Mouse (Mus musculus): ENCODE measurements at regions not wholly inside any gene's neighbourhood (a gene's known extent, or its start where the extent isn't known, plus 50 kb on each side); places are given as distances from the start of the nearest gene placed in this dataset.

DNA sequence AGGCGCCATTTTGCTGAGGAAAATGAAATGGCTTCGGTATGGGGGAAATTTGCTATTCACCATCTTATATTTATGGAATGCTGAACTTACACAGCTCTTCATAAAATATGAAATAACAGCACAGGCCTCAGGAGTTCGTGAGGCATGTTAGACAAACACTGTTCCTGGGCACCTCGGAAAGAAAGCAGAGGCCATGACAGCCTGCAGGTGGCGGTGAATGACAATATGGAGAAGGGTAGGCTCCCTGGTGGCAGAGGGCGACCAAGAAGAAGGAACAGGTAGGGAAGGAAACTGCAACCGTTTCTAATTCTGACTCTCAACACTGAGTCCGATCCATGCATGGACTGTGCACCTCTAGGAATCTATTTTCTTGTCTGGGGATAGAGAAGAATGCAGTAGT lies 553.6 kb upstream of the Tmpo start:
- Histone ChIP-seq H3K9ac (ENCODE audit: control insufficient read depth, low read depth, low read length, poor library complexity, severe bottlenecking) (no peak overlapping the region), H3K79me2 (ENCODE audit: control insufficient read depth, insufficient read depth, low read length, poor library complexity) (no peaks in the 10 kb centered on the region), H3K27ac (ENCODE audit: control insufficient read depth, low read depth, low read length) (no peak overlapping the region), H3K36me3 (ENCODE audit: control insufficient read depth in 1 of 2, insufficient read depth in 2 of 2, low read length in 2 of 2) (no peaks in the 10 kb centered on the region), H3K9me3 (replicated peaks; ENCODE audit: insufficient read depth, low read length) (no peaks in the 10 kb centered on the region), H3K27me3 (ENCODE audit: control insufficient read depth in 1 of 2, insufficient read depth in 2 of 2, low read length in 2 of 2) (no peaks in the 10 kb centered on the region), H3K4me3 (ENCODE audit: control insufficient read depth in 1 of 2, insufficient read depth in 1 of 2, low read depth in 2 of 2, low read length in 2 of 2) (no peak overlapping the region), H3K4me1 (ENCODE audit: control insufficient read depth in 1 of 2, insufficient read depth in 2 of 2, low read length in 2 of 2) (no peaks in the 10 kb centered on the region)
- no peak for TF ChIP-seq MEF2A (IDR thresholded peaks at IDR 0.05; ENCODE audit: extremely low read depth, insufficient replicate concordance, low read depth, low read length, poor library complexity, severe bottlenecking)
- no peak for TF ChIP-seq KAT2A (conservative IDR thresholded peaks at IDR 0.05; ENCODE audit: low read depth, low read length)
- TF ChIP-seq MAZ (IDR thresholded peaks at IDR 0.05; ENCODE audit: low read depth, low read length): no peak
- TF ChIP-seq UBTF (IDR thresholded peaks at IDR 0.05; ENCODE audit: borderline replicate concordance, insufficient read depth, low read depth, low read length): no peak
- no peak for TF ChIP-seq GATA1 (IDR thresholded peaks at IDR 0.05; ENCODE audit: low read depth, low read length)
- TF ChIP-seq TBP (IDR thresholded peaks at IDR 0.05; ENCODE audit: low read depth, low read length): no peak
- TF ChIP-seq POLR2AphosphoS2 (IDR thresholded peaks at IDR 0.05; ENCODE audit: low read length): no peak
- TF ChIP-seq CTCF (IDR thresholded peaks at IDR 0.05 in 2 of 3, conservative IDR thresholded peaks at IDR 0.05 in 1 of 3; ENCODE audit: control insufficient read depth in 1 of 3, insufficient read depth in 1 of 3, low read depth in 2 of 3, low read length in 3 of 3, poor library complexity in 1 of 3, severe bottlenecking in 1 of 3): no peak
- no peak for TF ChIP-seq USF2 (IDR thresholded peaks at IDR 0.05; ENCODE audit: borderline replicate concordance in 1 of 2, insufficient read depth in 1 of 2, low read depth in 1 of 2, low read length in 2 of 2)
- TF ChIP-seq CHD2 (IDR thresholded peaks at IDR 0.05; ENCODE audit: low read length): no peak
- no peak for TF ChIP-seq ELF1 (IDR thresholded peaks at IDR 0.05; ENCODE audit: low read depth, low read length)
- TF ChIP-seq JUND (IDR thresholded peaks at IDR 0.05; ENCODE audit: low read depth, low read length): no peak
- no peak for TF ChIP-seq CHD1 (IDR thresholded peaks at IDR 0.05; ENCODE audit: low read depth, low read length)
- no peak for TF ChIP-seq NELFE (IDR thresholded peaks at IDR 0.05; ENCODE audit: low read depth, low read length)
- TF ChIP-seq MAFK (IDR thresholded peaks at IDR 0.05; ENCODE audit: borderline replicate concordance, low read depth, low read length): no peak
- no peak for TF ChIP-seq EP300 (IDR thresholded peaks at IDR 0.05; ENCODE audit: low read depth in 1 of 2, low read length in 2 of 2)
- no peak for TF ChIP-seq GABPA (IDR thresholded peaks at IDR 0.05; ENCODE audit: low read depth, low read length)
- no peak for TF ChIP-seq NRF1 (IDR thresholded peaks at IDR 0.05; ENCODE audit: insufficient read depth, low read depth, low read length, poor library complexity, severe bottlenecking)
- TF ChIP-seq E2F4 (IDR thresholded peaks at IDR 0.05; ENCODE audit: borderline replicate concordance, low read depth, low read length): no peak
- no peak for TF ChIP-seq USF1 (IDR thresholded peaks at IDR 0.05; ENCODE audit: low read depth, low read length)
- DNase-seq (ENCODE audit: low read depth, low spot score): no peak

DNA sequence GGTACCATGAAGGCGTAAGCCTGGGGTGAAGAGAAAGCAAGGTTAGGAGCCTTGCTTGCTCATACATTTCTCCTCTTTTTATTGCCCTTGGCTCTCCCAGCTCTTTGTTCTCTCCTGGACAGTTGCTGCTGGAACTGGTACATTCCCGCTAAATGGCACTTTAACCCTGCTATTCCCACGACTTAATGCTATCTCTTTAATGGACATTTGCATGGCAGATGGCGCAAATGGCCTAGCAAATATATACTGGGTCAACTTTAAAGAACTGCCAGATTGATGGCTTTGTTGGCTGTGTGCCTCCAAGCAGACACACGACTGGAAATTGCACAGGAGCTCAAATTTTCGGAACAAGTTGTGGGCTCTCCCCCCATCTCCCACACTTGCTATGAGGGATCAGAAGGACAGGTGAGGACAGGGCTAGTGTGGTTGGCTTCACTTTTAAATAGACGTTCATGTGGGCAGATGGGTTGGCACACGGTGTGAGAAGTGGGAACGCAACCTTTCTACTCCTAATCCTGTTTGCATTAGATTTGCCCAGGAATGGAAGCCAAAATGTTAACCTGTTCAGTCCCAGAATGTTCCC lies 551.0 kb upstream of the Tmpo start:
- TF ChIP-seq POLR2AphosphoS2 (IDR thresholded peaks at IDR 0.05; ENCODE audit: low read length) (no peak), MAZ (IDR thresholded peaks at IDR 0.05; ENCODE audit: low read depth, low read length) (no peak)
- Histone ChIP-seq H3K79me2 (ENCODE audit: control insufficient read depth, insufficient read depth, low read length, poor library complexity) (no peaks in the 10 kb centered on the region), H3K27ac (ENCODE audit: control insufficient read depth, low read depth, low read length) (no peak overlapping the region), H3K27me3 (ENCODE audit: control insufficient read depth in 1 of 2, insufficient read depth in 2 of 2, low read length in 2 of 2) (no peaks in the 10 kb centered on the region), H3K9ac (ENCODE audit: control insufficient read depth, low read depth, low read length, poor library complexity, severe bottlenecking) (no peak overlapping the region), H3K36me3 (ENCODE audit: control insufficient read depth in 1 of 2, insufficient read depth in 2 of 2, low read length in 2 of 2) (no peaks in the 10 kb centered on the region), H3K4me1 (ENCODE audit: control insufficient read depth in 1 of 2, insufficient read depth in 2 of 2, low read length in 2 of 2) (no peaks in the 10 kb centered on the region), H3K4me3 (ENCODE audit: control insufficient read depth in 1 of 2, insufficient read depth in 1 of 2, low read depth in 2 of 2, low read length in 2 of 2) (no peak overlapping the region), H3K9me3 (replicated peaks; ENCODE audit: insufficient read depth, low read length) (no peaks in the 10 kb centered on the region)
- DNase-seq (ENCODE audit: low read depth, low spot score): no peak
